Comparison of ENCODE assay signal across 27 mouse cellular contexts in the genomic region with DNA sequence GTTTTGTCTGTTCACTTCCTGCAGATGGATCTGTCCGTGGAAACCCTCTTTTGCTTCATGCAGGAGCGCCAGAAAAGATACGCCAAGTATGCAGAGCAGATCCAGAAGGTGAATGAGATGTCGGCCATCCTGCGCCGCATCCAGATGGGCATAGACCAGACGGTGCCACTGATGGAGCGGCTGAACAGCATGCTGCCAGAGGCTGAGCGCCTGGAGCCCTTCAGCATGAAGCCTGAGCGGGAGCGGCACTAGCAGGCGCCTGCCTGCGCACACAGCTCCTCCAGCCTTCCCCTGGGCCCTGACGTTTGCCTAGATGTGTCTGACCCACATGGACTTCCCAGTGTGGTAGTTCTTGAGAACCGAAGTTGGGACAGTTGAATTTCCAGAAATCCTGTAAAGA.
DNase-seq lines count a peak whose midpoint lies in the region; ATAC-seq and TF ChIP-seq lines count a peak whose summit lies in the region.
"Had no signal": no experiment of that assay in that cellular context is flagged by ENCODE, and none has a peak within 500 bp of the region (broad histone marks: within the 10 kb centered on the region; RNA-seq: fewer than 3 reads in every experiment).

No protein-coding gene starts in this region.

- TF ChIP-seq CTCF in brain, embryonic 14.5 days (IDR thresholded peaks at IDR 0.05; ENCODE audit: borderline replicate concordance, extremely low read depth, insufficient read depth, insufficient read length), result no peak

- no peak overlapping the region for H3K9ac ChIP-seq in forebrain, embryonic 13.5 days
- H3K9ac ChIP-seq in forebrain, embryonic 12.5 days, result no peak overlapping the region
- H3K9ac ChIP-seq in midbrain, embryonic 14.5 days (replicated peaks; ENCODE audit: low read length), result no peak overlapping the region
- H3K9ac ChIP-seq in midbrain, embryonic 15.5 days, result no peak overlapping the region
- H3K9ac ChIP-seq in liver, embryonic 12.5 days, result no peak overlapping the region
- H3K9ac ChIP-seq: embryonic facial prominence, embryonic 13.5 days; kidney, embryonic 15.5 days; liver, embryonic 15.5 days; lung, embryonic 14.5 days; stomach, embryonic 15.5 days had no signal

- no peak for TF ChIP-seq POLR2A in brain, embryonic 14.5 days (IDR thresholded peaks at IDR 0.05; ENCODE audit: borderline replicate concordance, extremely low read depth, insufficient read depth, insufficient read length, poor library complexity, severe bottlenecking)

- no peaks in the 10 kb centered on the region for H3K4me1 ChIP-seq in forebrain, embryonic 13.5 days
- H3K4me1 ChIP-seq in forebrain, embryonic 12.5 days, result no peaks in the 10 kb centered on the region
- H3K4me1 ChIP-seq in heart, embryonic 10.5 days, result peaks cover 35% of the 10 kb centered on the region
- H3K4me1 ChIP-seq in midbrain, embryonic 14.5 days (ENCODE audit: control insufficient read depth, insufficient read depth, low read length), result no peaks in the 10 kb centered on the region
- H3K4me1 ChIP-seq in midbrain, embryonic 15.5 days, result no peaks in the 10 kb centered on the region
- peaks cover 20% of the 10 kb centered on the region for H3K4me1 ChIP-seq in liver, embryonic 12.5 days
- H3K4me1 ChIP-seq: stomach, embryonic 15.5 days had no signal

- no peak for DNase-seq in heart, embryonic 10.5 days (ENCODE audit: low spot score)
- DNase-seq in heart, postnatal 4 days, result no peak
- peak; percentile 5 for DNase-seq in midbrain, embryonic 14.5 days
- peak; percentile 47 for DNase-seq in brain, embryonic 14.5 days (ENCODE audit: low read depth)
- DNase-seq: adrenal gland, adult 8-10 months; cerebellum, adult 9-10 months; embryo, embryonic 11 days; gastrocnemius, postnatal 25 days; heart, adult 11 months; heart, postnatal 36 days; kidney, adult 11 months; kidney, postnatal 25 days; liver; lung, embryonic 14.5 days; lung, postnatal 14 days; retina, postnatal 1 day; right cerebral cortex, postnatal 14 days; thymus, postnatal 14 days had no signal

- H3K4me3 ChIP-seq in forebrain, embryonic 13.5 days, result no peak overlapping the region
- no peak overlapping the region for H3K4me3 ChIP-seq in forebrain, embryonic 12.5 days (replicated peaks)
- no peak overlapping the region for H3K4me3 ChIP-seq in heart, embryonic 10.5 days
- H3K4me3 ChIP-seq in midbrain, embryonic 14.5 days (replicated peaks; ENCODE audit: low read depth, low read length), result no peak overlapping the region
- no peak overlapping the region for H3K4me3 ChIP-seq in midbrain, embryonic 15.5 days
- no peak overlapping the region for H3K4me3 ChIP-seq in liver, embryonic 12.5 days
- H3K4me3 ChIP-seq: embryonic facial prominence, embryonic 13.5 days; kidney, embryonic 15.5 days; liver, embryonic 15.5 days; stomach, embryonic 15.5 days had no signal

- H3K4me2 ChIP-seq in forebrain, embryonic 13.5 days, result no peak overlapping the region
- H3K4me2 ChIP-seq in forebrain, embryonic 12.5 days, result no peak overlapping the region
- H3K4me2 ChIP-seq in midbrain, embryonic 14.5 days (ENCODE audit: low read length), result no peak overlapping the region
- no peak overlapping the region for H3K4me2 ChIP-seq in midbrain, embryonic 15.5 days
- H3K4me2 ChIP-seq in liver, embryonic 12.5 days, result no peak overlapping the region
- H3K4me2 ChIP-seq: embryonic facial prominence, embryonic 13.5 days; heart, embryonic 11.5 days; kidney, embryonic 15.5 days; liver, embryonic 15.5 days; lung, embryonic 14.5 days; stomach, embryonic 15.5 days had no signal

- H3K27ac ChIP-seq in forebrain, embryonic 13.5 days, result no peak overlapping the region
- H3K27ac ChIP-seq in forebrain, embryonic 12.5 days, result no peak overlapping the region
- H3K27ac ChIP-seq in heart, embryonic 10.5 days, result 0 out of 2 replicates have a peak overlapping the region, but pooled peaks have one; percentile 33
- no peak overlapping the region for H3K27ac ChIP-seq in midbrain, embryonic 14.5 days (replicated peaks; ENCODE audit: low read depth, low read length)
- no peak overlapping the region for H3K27ac ChIP-seq in midbrain, embryonic 15.5 days
- no peak overlapping the region for H3K27ac ChIP-seq in liver, embryonic 12.5 days
- H3K27ac ChIP-seq: embryonic facial prominence, embryonic 13.5 days; kidney, embryonic 15.5 days; liver, embryonic 15.5 days; stomach, embryonic 15.5 days had no signal

- H3K9me3 ChIP-seq in forebrain, embryonic 13.5 days (replicated peaks), result no peaks in the 10 kb centered on the region
- no peaks in the 10 kb centered on the region for H3K9me3 ChIP-seq in forebrain, embryonic 12.5 days
- H3K9me3 ChIP-seq in heart, embryonic 10.5 days, result no peaks in the 10 kb centered on the region
- H3K9me3 ChIP-seq in midbrain, embryonic 14.5 days (ENCODE audit: control insufficient read depth, low read length), result no peaks in the 10 kb centered on the region
- no peaks in the 10 kb centered on the region for H3K9me3 ChIP-seq in midbrain, embryonic 15.5 days
- H3K9me3 ChIP-seq in liver, embryonic 12.5 days (replicated peaks), result no peaks in the 10 kb centered on the region
- H3K9me3 ChIP-seq: embryonic facial prominence, embryonic 13.5 days; kidney, embryonic 15.5 days; liver, embryonic 15.5 days; stomach, embryonic 15.5 days had no signal

- H3K27me3 ChIP-seq in forebrain, embryonic 13.5 days, result no peaks in the 10 kb centered on the region
- H3K27me3 ChIP-seq in forebrain, embryonic 12.5 days, result no peaks in the 10 kb centered on the region
- H3K27me3 ChIP-seq in heart, embryonic 10.5 days (ENCODE audit: insufficient read depth, poor library complexity, severe bottlenecking), result no peaks in the 10 kb centered on the region
- no peaks in the 10 kb centered on the region for H3K27me3 ChIP-seq in midbrain, embryonic 14.5 days (ENCODE audit: control insufficient read depth, insufficient read depth, low read length)
- H3K27me3 ChIP-seq in midbrain, embryonic 15.5 days (replicated peaks), result no peaks in the 10 kb centered on the region
- no peaks in the 10 kb centered on the region for H3K27me3 ChIP-seq in liver, embryonic 12.5 days (replicated peaks)
- H3K27me3 ChIP-seq: embryonic facial prominence, embryonic 13.5 days; kidney, embryonic 15.5 days; liver, embryonic 15.5 days; stomach, embryonic 15.5 days had no signal

- peaks cover 15% of the 10 kb centered on the region for H3K36me3 ChIP-seq in forebrain, embryonic 13.5 days (ENCODE audit: poor library complexity, severe bottlenecking)
- peaks cover 10% of the 10 kb centered on the region for H3K36me3 ChIP-seq in forebrain, embryonic 12.5 days (replicated peaks)
- H3K36me3 ChIP-seq in heart, embryonic 10.5 days, result peaks cover 4% of the 10 kb centered on the region
- 0 out of 2 replicates have a peak, but pooled peaks cover 7% of the 10 kb centered on the region for H3K36me3 ChIP-seq in midbrain, embryonic 14.5 days (ENCODE audit: control insufficient read depth, insufficient read depth, low read length)
- no peaks in the 10 kb centered on the region for H3K36me3 ChIP-seq in midbrain, embryonic 15.5 days (replicated peaks)
- H3K36me3 ChIP-seq in liver, embryonic 12.5 days, result peaks cover 18% of the 10 kb centered on the region
- H3K36me3 ChIP-seq: stomach, embryonic 15.5 days had no signal

- WGBS in forebrain, embryonic 13.5 days, result 84% methylated on average over 15 of the region's 15 CpGs
- 87% methylated on average over 15 of the region's 15 CpGs for WGBS in forebrain, embryonic 12.5 days
- WGBS in heart, embryonic 10.5 days, result 82% methylated on average over 15 of the region's 15 CpGs
- 89% methylated on average over 15 of the region's 15 CpGs for WGBS in midbrain, embryonic 14.5 days
- WGBS in midbrain, embryonic 15.5 days, result 89% methylated on average over 15 of the region's 15 CpGs
- WGBS in liver, embryonic 12.5 days (ENCODE audit: insufficient replicate concordance), result 85% methylated on average over 15 of the region's 15 CpGs

- peak; percentile 45; the same call in 1 of the 2 replicates for ATAC-seq in forebrain, embryonic 13.5 days
- ATAC-seq in forebrain, embryonic 12.5 days (ENCODE audit: low FRiP score), result no peak
- ATAC-seq in midbrain, embryonic 14.5 days (ENCODE audit: low FRiP score, low TSS enrichment), result no peak
- no peak for ATAC-seq in midbrain, embryonic 15.5 days (replicated peaks)
- ATAC-seq in liver, embryonic 12.5 days, result no peak

Comparison
In these comparisons a context has a peak if more than half of its experiments do, and no peak if none do; other contexts are left out.
1. DNase-seq: peak in midbrain, embryonic 14.5 days (single experiment) and brain, embryonic 14.5 days (single experiment); none in heart, embryonic 10.5 days (single experiment) and heart, postnatal 4 days (single experiment).